Mouse (Mus musculus) Patski (cell line): ENCODE measurements at regions not wholly inside any gene's neighbourhood (a gene's known extent, or its start where the extent isn't known, plus 50 kb on each side); places are given as distances from the start of the nearest gene placed in this dataset.

Source experiments
- ATAC-seq: fragments of 100-300 bp; one replicate; pipeline ENCODE4 v1.8.0; 2021
- CTCF ChIA-PET: fragments of 350-600 bp; sonication (Branson Sonifier 250); formaldehyde crosslinking; loops from one replicate; lab custom pipeline; 2022; ENCODE audit warnings: inconsistent platforms; lab: Charles Lee
- POLR2A ChIA-PET: fragments of 350-600 bp; sonication (Branson Sonifier 250); formaldehyde crosslinking; loops from one replicate; lab custom pipeline; 2022; ENCODE audit warnings: antibody characterized with exemption, inconsistent platforms; lab: Charles Lee
- DNase-seq: peaks from one replicate; pipeline ENCODE4 v3.0.0-alpha.2; 2011; ENCODE audit warnings: low read depth, low spot score
- H3K27me3 ChIP-seq: fragments of 371-371 bp; one replicate; pipeline ENCODE4 v1.5.1; 2021
- CTCF ChIP-seq: fragments of 100-300 bp; IDR thresholded peaks from one replicate; pipeline ENCODE4 v1.5.1; 2021
- in situ Hi-C: fragments of 300-500 bp; cut with MboI; formaldehyde crosslinking; loops from 3 replicates; pipeline ENCODE4 v1.11.1; 2018; ENCODE audit warnings: low pct_unique_long_range_greater_than_20kb, mixed read lengths

- DNase-seq (no peak), ATAC-seq (no peak)
Measured at GRCm38 (mm10) chr2:171734634-171734987, 308.7 kb downstream of the Cbln4 start.

GRCm38 (mm10) chr2:171733965-171734633 is 309.2 kb downstream of the Cbln4 start:
- ChIA-PET CTCF (no interaction called here), POLR2A (no interaction called here)
- no peak for TF ChIP-seq CTCF
- ATAC-seq (no peak), DNase-seq (no peak)
- no peaks in the 10 kb centered on the region for H3K27me3 ChIP-seq
- in situ Hi-C loops: no loop called here

More at GRCm38 (mm10) chr2:171734634-171734987, 308.7 kb downstream of the Cbln4 start:
- in situ Hi-C loops: no loop called here
- CTCF ChIA-PET: no interaction called here
- H3K27me3 ChIP-seq: no peaks in the 10 kb centered on the region
- TF ChIP-seq CTCF: no peak
- POLR2A ChIA-PET: no interaction called here

- TF ChIP-seq CTCF: no peak
- ATAC-seq: no peak
- DNase-seq: no peak
- POLR2A ChIA-PET: no interaction called here
- in situ Hi-C loops: no loop called here
- H3K27me3 ChIP-seq: no peaks in the 10 kb centered on the region
- CTCF ChIA-PET: no interaction called here
Measured at GRCm38 (mm10) chr2:171719269-171719668, 324.0 kb downstream of the Cbln4 start.

- ATAC-seq: no peak
- no peak for DNase-seq
- in situ Hi-C loops: no loop called here
- H3K27me3 ChIP-seq: no peaks in the 10 kb centered on the region
- CTCF ChIA-PET: no interaction called here
- POLR2A ChIA-PET: no interaction called here
- TF ChIP-seq CTCF: no peak
Measured at GRCm38 (mm10) chr2:171718855-171719254, 324.4 kb downstream of the Cbln4 start.

GRCm38 (mm10) chr2:171712816-171713570 is 330.3 kb downstream of the Cbln4 start:
- CTCF ChIA-PET: interaction anchor here (0.6 kb wide), 1 partner anchor 9 kb away, joined by 3 read pairs; no protein-coding TSS in a partner anchor
- no peak for ATAC-seq

GRCm38 (mm10) chr2:171693526-171693925 is 349.7 kb downstream of the Cbln4 start:
- no peak for ATAC-seq
- no peak for DNase-seq
- POLR2A ChIA-PET: no interaction called here
- CTCF ChIA-PET: no interaction called here
- no peak for TF ChIP-seq CTCF
- H3K27me3 ChIP-seq: no peaks in the 10 kb centered on the region
- in situ Hi-C loops: no loop called here

More at GRCm38 (mm10) chr2:171712816-171713570, 330.3 kb downstream of the Cbln4 start:
- no peak for DNase-seq
- in situ Hi-C loops: no loop called here
- H3K27me3 ChIP-seq: no peaks in the 10 kb centered on the region
- POLR2A ChIA-PET: no interaction called here
- no peak for TF ChIP-seq CTCF

GRCm38 (mm10) chr2:171690781-171691180 is 352.5 kb downstream of the Cbln4 start:
- H3K27me3 ChIP-seq: no peaks in the 10 kb centered on the region
- POLR2A ChIA-PET: no interaction called here
- in situ Hi-C loops: no loop called here
- CTCF ChIA-PET: no interaction called here
- DNase-seq (no peak), ATAC-seq (no peak)
- TF ChIP-seq CTCF: no peak

GRCm38 (mm10) chr2:171689102-171689501 is 354.2 kb downstream of the Cbln4 start:
- no peak for DNase-seq
- ChIA-PET POLR2A (no interaction called here), CTCF (interaction anchor here (0.8 kb wide), 1 partner anchor 331 kb away, joined by 3 read pairs; no protein-coding TSS in a partner anchor)
- in situ Hi-C loops: no loop called here
- ATAC-seq: no peak
- no peak for TF ChIP-seq CTCF
- no peaks in the 10 kb centered on the region for H3K27me3 ChIP-seq

GRCm38 (mm10) chr2:171677998-171678397 is 365.3 kb downstream of the Cbln4 start:
- ATAC-seq (no peak), DNase-seq (no peak)
- TF ChIP-seq CTCF: no peak
- CTCF ChIA-PET: no interaction called here
- POLR2A ChIA-PET: no interaction called here
- in situ Hi-C loops: no loop called here
- no peaks in the 10 kb centered on the region for H3K27me3 ChIP-seq

GRCm38 (mm10) chr2:171677128-171677527 is 366.1 kb downstream of the Cbln4 start:
- in situ Hi-C loops: no loop called here
- CTCF ChIA-PET: no interaction called here

GRCm38 (mm10) chr2:171676083-171676482 is 367.2 kb downstream of the Cbln4 start:
- POLR2A ChIA-PET: no interaction called here
- no peaks in the 10 kb centered on the region for H3K27me3 ChIP-seq
- no peak for DNase-seq
- no peak for TF ChIP-seq CTCF
- in situ Hi-C loops: no loop called here
- ATAC-seq: no peak
- CTCF ChIA-PET: no interaction called here

More at GRCm38 (mm10) chr2:171677128-171677527, 366.1 kb downstream of the Cbln4 start:
- no peak for ATAC-seq
- DNase-seq: no peak
- H3K27me3 ChIP-seq: no peaks in the 10 kb centered on the region
- POLR2A ChIA-PET: no interaction called here
- no peak for TF ChIP-seq CTCF
